Mouse (Mus musculus): ENCODE results near the gene Gm2431.

Gene Gm2431

DNA sequence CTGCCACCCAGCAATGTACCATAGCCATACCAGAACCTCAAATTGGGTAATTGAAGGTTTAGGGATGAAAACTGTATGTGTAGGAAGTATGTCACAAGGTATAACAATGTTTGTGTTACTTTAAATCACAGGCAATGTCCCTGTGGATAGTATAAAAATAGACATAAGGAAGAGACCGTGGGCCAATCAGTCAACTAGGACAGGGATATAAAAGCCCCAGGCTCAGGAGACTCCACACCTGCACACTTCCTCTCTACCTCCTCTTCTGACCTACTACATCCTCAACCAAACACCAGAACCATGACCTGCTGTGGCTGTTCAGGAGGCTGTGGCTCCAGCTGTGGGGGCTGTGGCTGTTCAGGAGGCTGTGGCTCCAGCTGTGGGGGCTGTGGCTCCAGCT lies 46.6 kb downstream of the Gm2431 start, which contains the start of gene Gm7579:
Gene Gm7579 (plus strand): TSS at position 301 of the 400 bp plus-strand sequence.
- in situ Hi-C loops (cut with MboI, MseI): no loop called here
